Mouse (Mus musculus) intestine, embryonic 14.5 days (tissue): ENCODE measurements around the gene Tpk1. TPM values are rescaled to one million over a fixed set of nuclear protein-coding genes. Genes with fewer than 3 reads are reported as not detected.

Experiments used
- ATAC-seq: fragments of 200-750 bp; cut with Nextera tagmentation; replicated peaks from 2 replicates; pipeline ENCODE4 v1.8.0; 2017; ENCODE audit warnings: low read depth, moderate number of reproducible peaks, moderate TSS enrichment, moderate library complexity; ENCODE audit not compliant: low FRiP score, low TSS enrichment
- DNase-seq: peaks from one replicate; pipeline ENCODE4 v3.0.0-alpha.2; 2018; ENCODE audit warnings: low spot score
- H3K27ac ChIP-seq: fragments of 300-500 bp; sonication (generic); 2 replicates; pipeline ENCODE4 v1.5.1; 2014; ENCODE audit warnings: low read depth, mild to moderate bottlenecking, control low read depth
- H3K27me3 ChIP-seq: fragments of 300-500 bp; sonication (generic); replicated peaks from 2 replicates; pipeline ENCODE4 v1.6.1; 2014; ENCODE audit warnings: low read length, control low read depth; ENCODE audit not compliant: control insufficient read depth, insufficient read depth
- H3K36me3 ChIP-seq: fragments of 300-500 bp; sonication (generic); 2 replicates; pipeline ENCODE4 v1.6.1; 2014; ENCODE audit warnings: low read length, control low read depth; ENCODE audit not compliant: control insufficient read depth, insufficient read depth
- H3K4me1 ChIP-seq: fragments of 300-500 bp; sonication (generic); replicated peaks from 2 replicates; pipeline ENCODE4 v1.6.1; 2014; ENCODE audit warnings: low read length, control low read depth, mixed read lengths; ENCODE audit not compliant: control insufficient read depth, insufficient read depth
- H3K4me2 ChIP-seq: fragments of 300-500 bp; sonication (generic); 2 replicates; pipeline ENCODE4 v1.6.1; 2014; ENCODE audit warnings: low read length
- H3K4me3 ChIP-seq: fragments of 300-500 bp; sonication (generic); 2 replicates; pipeline ENCODE4 v1.5.1; 2014; ENCODE audit warnings: low read depth, low read length, control low read depth, mixed read lengths
- H3K9ac ChIP-seq: fragments of 300-500 bp; sonication (generic); 2 replicates; pipeline ENCODE4 v1.6.1; 2014; ENCODE audit warnings: mild to moderate bottlenecking, low read length
- H3K9me3 ChIP-seq: fragments of 300-500 bp; sonication (generic); 2 replicates; pipeline ENCODE4 v1.6.1; 2016; ENCODE audit warnings: low read length, control low read depth; ENCODE audit not compliant: control insufficient read depth
- WGBS: fragments of 180-500 bp; shearing (Covaris S2); extraction: QIAGEN DNeasy Blood & Tissue Kit; methylation state at CpG from one replicate; pipeline ENCODE4 v1.1.7; 2014; 5-methylcytosine and 5-hydroxymethylcytosine counted together
- polyA plus RNA-seq: library from polyadenylated mRNA; unstranded; fragments of >200 nt; fragmentation: Nextera tagmentation; extraction: Ambion mirVana; gene quantifications from 2 replicates; pipeline ENCODE4 v1.2.1, GENCODE M21; 2014

Gene Tpk1
- polyA plus RNA-seq, 1 experiment from 2014 or later: 11.8 TPM

DNA sequence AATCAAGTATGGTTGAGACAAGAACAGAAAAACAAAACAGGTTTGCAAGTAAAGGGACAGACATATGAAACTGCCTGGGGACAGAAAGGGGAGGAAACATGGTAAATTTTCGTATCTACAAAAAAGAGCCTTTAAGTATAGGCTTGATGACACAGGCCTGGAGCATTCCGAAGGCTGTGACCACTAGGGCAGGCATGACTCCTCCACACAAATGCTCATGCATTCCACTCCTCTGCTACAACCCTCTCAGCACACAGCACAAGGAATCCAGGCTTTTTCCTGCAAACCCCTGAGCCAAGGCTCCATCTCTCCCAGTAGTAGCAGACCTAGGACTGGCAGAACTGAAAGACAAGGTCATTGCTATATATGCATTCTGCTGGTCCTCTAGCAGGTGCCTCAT is 179.4 kb downstream of the Tpk1 start:
- Histone ChIP-seq H3K27ac (no peak overlapping the region), H3K4me3 (no peak overlapping the region), H3K4me1 (no peaks in the 10 kb centered on the region), H3K9me3 (no peaks in the 10 kb centered on the region), H3K36me3 (no peaks in the 10 kb centered on the region), H3K9ac (no peak overlapping the region), H3K4me2 (no peak overlapping the region), H3K27me3 (no peaks in the 10 kb centered on the region)
- DNase-seq (no peak), ATAC-seq (no peak)
- WGBS: 83% methylated on average over 2 of the region's 2 CpGs

DNA sequence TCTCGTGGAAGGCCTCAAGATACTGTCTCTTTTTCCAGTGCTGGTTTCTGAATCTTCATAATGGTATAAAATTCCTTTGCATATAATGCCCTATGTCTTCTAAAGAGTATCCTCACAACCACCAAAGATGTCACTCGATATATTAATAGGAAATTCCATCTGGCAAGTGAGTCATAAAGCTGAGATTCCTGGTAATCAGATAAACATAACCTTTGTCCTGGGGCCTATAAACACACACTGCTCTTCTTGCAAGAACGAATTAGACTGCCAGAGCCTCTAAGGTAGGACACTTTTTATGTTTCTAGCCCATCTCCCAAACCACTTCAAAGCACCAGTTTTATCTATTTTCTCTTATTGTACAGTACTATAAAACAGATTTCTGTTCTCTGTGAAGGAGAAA is 185.4 kb downstream of the Tpk1 start:
- Histone ChIP-seq H3K9ac (no peak overlapping the region), H3K9me3 (no peaks in the 10 kb centered on the region), H3K4me1 (no peaks in the 10 kb centered on the region), H3K4me2 (no peak overlapping the region), H3K36me3 (no peaks in the 10 kb centered on the region), H3K27ac (no peak overlapping the region), H3K27me3 (no peaks in the 10 kb centered on the region), H3K4me3 (no peak overlapping the region)
- ATAC-seq (no peak; the same call in 1 of the 2 replicates), DNase-seq (no peak)
- WGBS: 41% methylated on average over 3 of the region's 3 CpGs

DNA sequence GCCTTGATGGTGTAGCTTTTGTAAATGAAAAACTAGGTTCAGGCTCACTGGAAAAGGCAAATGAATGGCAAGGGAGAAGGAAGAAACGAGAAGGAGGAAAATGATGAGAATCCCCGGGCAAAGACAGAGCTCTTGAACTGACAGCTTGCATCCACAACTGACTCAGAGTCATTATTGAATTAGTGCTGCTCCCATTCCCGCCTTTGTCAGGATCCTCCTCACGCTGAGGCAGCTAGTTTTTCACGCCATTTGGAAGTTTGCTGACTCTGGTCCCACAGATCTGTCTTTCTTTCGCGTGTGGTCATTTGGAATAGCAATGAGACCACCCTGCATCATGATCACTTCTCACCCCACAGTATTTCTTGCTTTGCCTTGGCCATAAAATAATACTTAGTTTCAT is 187.3 kb downstream of the Tpk1 start:
- Histone ChIP-seq H3K36me3 (no peaks in the 10 kb centered on the region), H3K4me3 (no peak overlapping the region), H3K9me3 (no peaks in the 10 kb centered on the region), H3K4me1 (no peaks in the 10 kb centered on the region), H3K4me2 (no peak overlapping the region), H3K27ac (no peak overlapping the region), H3K9ac (no peak overlapping the region), H3K27me3 (no peaks in the 10 kb centered on the region)
- ATAC-seq (no peak), DNase-seq (no peak)
- 79% methylated on average over 7 of the region's 7 CpGs for WGBS

DNA sequence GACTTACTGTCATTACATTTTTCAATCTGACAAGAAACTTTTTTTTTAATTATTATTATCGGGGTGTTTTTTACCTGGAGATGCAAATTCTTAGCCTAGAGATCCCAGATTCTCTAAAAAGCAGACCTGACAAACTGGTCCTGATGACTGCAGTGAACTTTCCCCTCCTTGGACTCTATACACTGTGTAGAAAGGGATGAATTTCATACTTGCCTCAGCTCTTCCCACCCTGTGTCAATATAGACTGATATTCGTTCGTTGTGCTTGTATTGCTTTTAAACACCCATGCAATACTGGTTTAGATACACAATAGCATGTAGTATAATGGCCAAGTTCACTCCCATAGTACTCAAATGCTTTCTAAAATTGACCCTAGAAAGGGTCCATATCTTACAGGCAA is 189.7 kb downstream of the Tpk1 start:
- no peak overlapping the region for H3K9ac ChIP-seq
- no peaks in the 10 kb centered on the region for H3K9me3 ChIP-seq
- H3K27ac ChIP-seq: no peak overlapping the region
- DNase-seq (no peak), ATAC-seq (0 out of 2 replicates have a peak, but pooled peaks have one; percentile 23)
- no peak overlapping the region for H3K4me2 ChIP-seq
- no peak overlapping the region for H3K4me3 ChIP-seq
- H3K27me3 ChIP-seq: no peaks in the 10 kb centered on the region
- no peaks in the 10 kb centered on the region for H3K36me3 ChIP-seq
- 79% methylated on average over 3 of the region's 3 CpGs for WGBS
- no peaks in the 10 kb centered on the region for H3K4me1 ChIP-seq

DNA sequence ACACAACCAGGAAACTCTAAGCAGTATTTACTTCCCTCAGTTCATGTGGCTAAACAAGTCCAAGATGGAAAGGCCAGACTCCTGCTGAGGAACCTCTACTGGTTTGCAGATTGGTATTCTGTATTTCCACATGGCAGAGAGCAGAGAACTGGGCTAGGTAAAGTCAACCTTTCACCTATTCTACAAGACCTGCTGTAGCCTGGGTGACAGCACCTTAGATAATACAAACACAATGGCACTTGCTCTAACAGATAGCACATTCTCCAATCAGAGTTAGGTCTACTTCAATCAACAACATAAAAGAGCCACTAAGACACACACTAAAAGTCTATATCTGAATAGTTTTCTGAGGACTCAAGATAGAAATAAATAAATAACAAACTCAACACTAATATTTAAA is 190.2 kb downstream of the Tpk1 start:
- Histone ChIP-seq H3K4me1 (no peaks in the 10 kb centered on the region), H3K4me2 (no peak overlapping the region), H3K9me3 (no peaks in the 10 kb centered on the region), H3K4me3 (no peak overlapping the region), H3K27me3 (no peaks in the 10 kb centered on the region), H3K9ac (no peak overlapping the region), H3K27ac (no peak overlapping the region), H3K36me3 (no peaks in the 10 kb centered on the region)
- ATAC-seq (no peak), DNase-seq (no peak)

DNA sequence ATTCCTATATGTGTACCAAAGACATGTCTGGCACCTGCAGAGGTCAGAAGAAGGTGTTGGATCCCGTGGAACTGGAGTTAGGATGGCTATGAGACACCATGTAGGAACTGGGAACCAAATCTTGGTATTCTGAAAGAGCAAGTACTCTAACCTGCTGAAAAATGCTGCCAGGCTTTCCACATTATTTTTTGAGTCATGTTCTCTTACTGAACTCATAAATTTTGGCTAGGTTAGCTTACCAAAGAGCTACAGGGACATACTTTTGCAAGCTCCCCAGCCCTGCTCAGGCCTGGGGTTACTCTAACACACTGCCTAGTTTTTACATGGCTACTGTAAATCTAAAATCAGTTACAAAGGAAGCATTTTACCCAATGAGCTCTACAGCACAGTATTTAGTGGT is 194.5 kb downstream of the Tpk1 start:
- Histone ChIP-seq H3K9me3 (no peaks in the 10 kb centered on the region), H3K36me3 (no peaks in the 10 kb centered on the region), H3K4me1 (no peaks in the 10 kb centered on the region), H3K27me3 (no peaks in the 10 kb centered on the region), H3K9ac (no peak overlapping the region), H3K4me2 (no peak overlapping the region), H3K4me3 (no peak overlapping the region), H3K27ac (no peak overlapping the region)
- DNase-seq: no peak
- ATAC-seq: no peak
- 88% methylated on average over 1 of the region's 1 CpGs for WGBS

DNA sequence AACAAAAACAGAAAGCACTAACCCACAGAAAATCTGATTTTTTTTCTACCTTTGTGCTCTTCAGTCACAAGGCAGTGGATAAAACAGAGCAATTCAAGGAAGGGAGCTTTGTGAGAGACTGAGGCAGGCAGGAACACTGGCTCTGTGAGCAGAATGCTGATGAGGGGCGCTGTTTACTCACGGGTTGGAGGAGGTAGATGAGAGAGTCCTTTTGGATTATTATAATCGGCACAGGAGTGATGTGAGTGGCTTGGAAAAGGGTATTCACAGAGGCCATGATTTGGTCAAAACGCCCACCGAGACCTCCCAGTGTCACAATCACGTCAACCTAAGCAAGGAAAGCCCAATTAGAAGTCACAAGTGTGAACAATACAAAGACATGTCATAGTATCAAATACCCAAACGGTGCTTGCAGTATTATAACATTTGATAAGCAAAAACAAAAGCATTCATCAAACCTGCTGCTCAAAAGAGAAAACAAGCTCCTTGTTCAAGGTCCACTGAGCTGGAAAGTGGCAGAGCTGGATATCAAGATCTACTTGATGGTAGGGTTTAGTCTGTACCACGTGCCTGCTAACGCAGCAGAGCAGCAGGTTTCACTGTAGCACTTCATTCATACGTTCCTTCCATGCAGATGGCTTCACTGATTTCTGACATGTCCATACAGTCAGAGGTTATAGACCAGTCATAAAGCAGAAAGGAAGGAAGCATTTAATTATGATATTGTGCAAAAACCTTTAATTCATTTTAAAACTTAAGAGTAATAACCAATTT is 197.1 kb downstream of the Tpk1 start:
- ATAC-seq (no peak), DNase-seq (no peak)
- Histone ChIP-seq H3K4me1 (no peaks in the 10 kb centered on the region), H3K27ac (no peak overlapping the region), H3K9ac (no peak overlapping the region), H3K9me3 (no peaks in the 10 kb centered on the region), H3K4me3 (no peak overlapping the region), H3K27me3 (no peaks in the 10 kb centered on the region), H3K36me3 (no peaks in the 10 kb centered on the region), H3K4me2 (no peak overlapping the region)
- WGBS: 86% methylated on average over 10 of the region's 10 CpGs

DNA sequence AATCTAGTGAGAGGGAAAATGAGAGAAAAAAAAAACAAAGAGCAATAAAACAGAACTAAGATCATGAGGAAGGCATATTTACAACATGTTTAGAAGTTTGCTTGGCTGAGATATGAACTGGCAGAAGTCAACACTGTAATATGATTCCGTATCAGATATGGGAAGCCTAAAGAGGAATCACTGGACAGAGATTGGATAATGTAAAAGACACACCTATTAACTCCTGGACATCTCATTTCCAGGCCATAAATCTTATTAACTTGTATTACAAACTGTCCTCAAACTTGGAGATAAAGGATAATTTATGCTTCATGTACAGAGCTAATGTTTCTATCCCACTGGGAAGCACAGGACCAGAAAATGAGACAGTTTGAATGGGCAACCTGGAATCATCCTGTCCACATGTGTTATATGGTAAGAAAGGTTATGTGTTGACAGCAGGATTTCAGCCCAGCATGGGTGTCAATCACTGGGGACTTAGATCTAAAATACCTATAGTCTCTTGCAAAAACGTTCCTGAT is 203.2 kb downstream of the Tpk1 start:
- no peak for ATAC-seq
- Histone ChIP-seq H3K27ac (no peak overlapping the region), H3K27me3 (no peaks in the 10 kb centered on the region), H3K9ac (no peak overlapping the region), H3K9me3 (no peaks in the 10 kb centered on the region), H3K4me2 (no peak overlapping the region), H3K36me3 (no peaks in the 10 kb centered on the region), H3K4me1 (no peaks in the 10 kb centered on the region), H3K4me3 (no peak overlapping the region)
- 69% methylated on average over 2 of the region's 2 CpGs for WGBS
- DNase-seq: no peak

DNA sequence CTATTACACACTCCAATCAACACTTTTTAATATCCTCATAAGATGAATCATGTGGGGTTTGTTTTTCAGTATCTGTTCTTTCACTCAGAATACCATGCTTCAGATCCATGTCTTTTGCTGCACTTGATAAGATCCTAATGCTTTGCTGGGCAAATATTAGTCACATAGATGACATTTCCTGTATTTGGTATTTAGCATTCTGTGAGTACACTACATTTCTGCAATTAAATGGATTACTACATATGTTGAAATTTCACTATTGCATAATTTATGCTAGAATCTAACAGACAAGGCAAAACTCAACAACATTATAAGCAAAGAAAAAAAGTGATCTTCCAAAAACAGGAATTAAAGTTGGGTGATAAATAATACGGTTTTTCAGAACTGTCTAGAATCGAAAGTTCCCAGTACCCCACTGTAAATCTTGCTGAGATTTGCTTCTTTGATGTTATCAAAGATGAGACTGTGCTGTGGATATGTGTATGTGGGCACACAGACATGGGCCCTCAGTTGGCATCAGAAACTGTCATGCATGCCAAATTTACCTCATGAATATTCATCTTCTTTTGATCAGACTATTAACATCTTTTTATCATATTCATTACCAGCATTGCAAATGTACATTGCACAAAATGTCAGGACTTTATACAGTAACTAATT is 203.8 kb downstream of the Tpk1 start:
- Histone ChIP-seq H3K4me2 (no peak overlapping the region), H3K27ac (no peak overlapping the region), H3K9ac (no peak overlapping the region), H3K36me3 (no peaks in the 10 kb centered on the region), H3K27me3 (no peaks in the 10 kb centered on the region), H3K4me3 (no peak overlapping the region), H3K4me1 (no peaks in the 10 kb centered on the region), H3K9me3 (no peaks in the 10 kb centered on the region)
- WGBS: 71% methylated on average over 2 of the region's 2 CpGs
- DNase-seq (no peak), ATAC-seq (no peak)
